Mouse (Mus musculus) heart, adult 10 weeks (tissue): ENCODE data around the gene Anxa9. TPM values are rescaled to one million over a fixed set of nuclear protein-coding genes. Genes with fewer than 3 reads are reported as not detected.

Experiments used
- polyA plus RNA-seq: library from polyadenylated mRNA; stranded (reverse); fragments of 350-450 nt; fragmentation: Illumina TruSeq; extraction: RNeasy Lipid Tissue Mini Kit (QIAGEN cat#74804); gene quantifications from one replicate; pipeline ENCODE4 v1.2.3, GENCODE M21; 2014; ENCODE audit warnings: low read depth, low replicate concordance

The Anxa9 gene
- 2.1 TPM for polyA plus RNA-seq

GRCm38 (mm10) chr3:95307100-95307499 lies at the start of gene Anxa9:
Gene Anxa9, minus strand, starts transcription at chr3:95307176.

GRCm38 (mm10) chr3:95314486-95315093 lies 7.6 kb upstream of the Anxa9 start, which contains the start of gene Cers2:
Gene Cers2, plus strand, starts transcription at chr3:95314791.

GRCm38 (mm10) chr3:95281216-95282126 lies 25.5 kb downstream of the Anxa9 start, which contains the start of the genes Mindy1 and Prune1:
Gene Mindy1, plus strand, starts transcription at chr3:95281345.
Gene Prune1, minus strand, starts transcription at chr3:95282076.

GRCm38 (mm10) chr3:95250783-95251424 lies 56.1 kb downstream of the Anxa9 start, which contains the start of gene Bnipl:
Gene Bnipl, minus strand, starts transcription at chr3:95251193.

Other genes with a start within 250 kb of the Anxa9 start
- 15.0 TPM for gene Pip5k1a, start 200.2 kb downstream of the Anxa9 start, polyA plus RNA-seq
- 37.4 TPM for gene Vps72, start 196.2 kb downstream of the Anxa9 start, polyA plus RNA-seq
- 31.7 TPM for gene Tmod4, start 182.7 kb downstream of the Anxa9 start, polyA plus RNA-seq
- gene Scnm1, start 173.2 kb downstream of the Anxa9 start, polyA plus RNA-seq, result 55.1 TPM
- 8.4 TPM for gene Lysmd1, start 173.1 kb downstream of the Anxa9 start, polyA plus RNA-seq
- gene Tnfaip8l2, start 164.8 kb downstream of the Anxa9 start, polyA plus RNA-seq, result 2.9 TPM
- gene Sema6c, start 146.7 kb downstream of the Anxa9 start, polyA plus RNA-seq, result 9.7 TPM
- gene Gabpb2, start 89.3 kb downstream of the Anxa9 start, polyA plus RNA-seq, result 15.5 TPM
- gene Cdc42se1, start 78.4 kb downstream of the Anxa9 start, polyA plus RNA-seq, result 18.5 TPM
- gene Mllt11, start 75.0 kb downstream of the Anxa9 start, polyA plus RNA-seq, result 10.0 TPM
- not detected for gene Gm128, start 65.6 kb downstream of the Anxa9 start, polyA plus RNA-seq
- not detected for gene Bnipl, start 56.0 kb downstream of the Anxa9 start, polyA plus RNA-seq
- 24.4 TPM for gene Mindy1, start 25.8 kb downstream of the Anxa9 start, polyA plus RNA-seq
- gene Prune1, start 25.1 kb downstream of the Anxa9 start, polyA plus RNA-seq, result 27.0 TPM
- 54.0 TPM for gene Cers2, start 7.6 kb upstream of the Anxa9 start, polyA plus RNA-seq
- 12.5 TPM for gene Setdb1, start 50.0 kb upstream of the Anxa9 start, polyA plus RNA-seq
- gene 4930558C23Rik, start 95.7 kb upstream of the Anxa9 start, polyA plus RNA-seq, result not detected
- 34.4 TPM for gene Arnt, start 127.2 kb upstream of the Anxa9 start, polyA plus RNA-seq
- gene Ctsk, start 192.1 kb upstream of the Anxa9 start, polyA plus RNA-seq, result 5.2 TPM
- 20.0 TPM for gene Ctss, start 219.6 kb upstream of the Anxa9 start, polyA plus RNA-seq